Mouse (Mus musculus) activated CD4-positive, CD25-positive, alpha-beta regulatory T cell (primary cell): ENCODE measurements around the gene Ldhb. TPM values are rescaled to one million over a fixed set of nuclear protein-coding genes. Genes with fewer than 3 reads are reported as not detected.

ENCODE experiments used
- polyA plus RNA-seq, 2 experiments: library from polyadenylated mRNA; unstranded; fragments of 100-300 nt; shearing (Covaris generic); gene quantifications; one replicate each; pipeline ENCODE4 v1.2.1; 2017

Ldhb gene
- polyA plus RNA-seq, result 100 to 1,000 TPM in 1 of 2 experiments, 10 to 100 TPM in 1; 66.8 to 172 TPM

GRCm38 (mm10) chr6:142507785-142508162, at the start of gene Ldhb:
Gene Ldhb (minus strand): TSS chr6:142507957.

GRCm38 (mm10) chr6:142472801-142473203, 35.0 kb downstream of the Ldhb start, which contains the start of gene Gys2:
Gene Gys2 (minus strand): TSS chr6:142473109.

Other genes starting within 250 kb of the Ldhb start
- gene Iapp, start 209.5 kb downstream of the Ldhb start, polyA plus RNA-seq, result under 1 TPM in 1 of 2 experiments, not detected in 1; 0.22 TPM
- gene Slco1a5, start 185.0 kb downstream of the Ldhb start, polyA plus RNA-seq, result under 1 TPM in 1 of 2 experiments, not detected in 1; 0.18 TPM
- 10 to 100 TPM; 16.0 to 24.1 TPM for gene Pyroxd1, start 162.3 kb downstream of the Ldhb start, polyA plus RNA-seq
- 10 to 100 TPM; 35.7 to 45.2 TPM for gene Recql, start 120.9 kb downstream of the Ldhb start, polyA plus RNA-seq
- 10 to 100 TPM; 23.4 to 25.7 TPM for gene Golt1b, start 120.7 kb downstream of the Ldhb start, polyA plus RNA-seq
- under 1 TPM; 0.26 to 0.32 TPM for gene Spx, start 94.5 kb downstream of the Ldhb start, polyA plus RNA-seq
- gene Gys2, start 34.8 kb downstream of the Ldhb start, polyA plus RNA-seq, result under 1 TPM in 1 of 2 experiments, not detected in 1; 0.09 TPM
- gene Kcnj8, start 63.7 kb upstream of the Ldhb start, polyA plus RNA-seq, result under 1 TPM; 0.10 TPM
- under 1 TPM; 0.04 TPM for gene Abcc9, start 194.4 kb upstream of the Ldhb start, polyA plus RNA-seq
- gene Cmas, start 248.7 kb upstream of the Ldhb start, polyA plus RNA-seq, result 10 to 100 TPM; 94.4 to 96.3 TPM